Mouse (Mus musculus): ENCODE data around the gene Ube2n.

Gene Ube2n

DNA sequence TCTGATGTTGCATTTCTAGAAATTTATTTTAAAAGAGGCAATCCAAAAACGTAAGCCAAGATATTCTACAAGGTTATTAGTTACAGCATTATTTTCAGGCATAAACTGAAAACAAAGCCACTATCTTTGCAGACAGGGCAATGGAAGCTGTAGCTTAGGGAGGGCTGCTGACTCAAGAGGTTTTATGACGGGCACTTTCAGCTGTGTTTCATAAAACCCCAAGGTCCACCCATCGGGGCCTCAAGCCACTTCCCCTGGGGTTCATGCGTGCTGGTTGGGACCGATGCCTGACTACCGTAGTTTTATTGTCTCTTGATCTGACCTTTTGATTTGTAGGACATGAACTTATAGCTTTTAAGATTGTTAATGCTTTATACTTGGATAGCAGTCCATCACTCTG lies 75.3 kb downstream of the Ube2n start:
- no peak for DNase-seq (ENCODE audit: low read depth in 1 of 2, low spot score in 2 of 2)

DNA sequence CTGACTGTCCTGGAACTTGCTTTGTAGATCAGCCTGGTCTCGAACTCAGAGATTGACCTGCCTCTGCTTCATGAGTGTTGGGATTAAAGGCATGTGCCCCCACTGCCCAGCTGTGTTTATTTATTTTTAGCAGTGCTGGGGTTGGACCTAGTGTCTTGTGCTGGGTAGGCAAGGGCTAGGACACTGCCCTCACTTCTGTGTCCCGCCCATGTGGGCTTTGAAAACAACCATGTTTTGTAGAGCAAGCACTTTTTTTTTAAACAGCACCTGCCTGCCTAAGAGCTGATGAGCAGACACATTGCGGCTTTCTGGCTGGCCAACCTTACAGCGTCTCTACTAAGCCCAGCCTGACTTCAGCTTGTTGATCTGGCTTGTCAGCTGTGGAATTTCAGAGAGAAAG lies 76.3 kb downstream of the Ube2n start:
- DNase-seq (ENCODE audit: low read depth in 1 of 2, low spot score in 2 of 2), result no peak

DNA sequence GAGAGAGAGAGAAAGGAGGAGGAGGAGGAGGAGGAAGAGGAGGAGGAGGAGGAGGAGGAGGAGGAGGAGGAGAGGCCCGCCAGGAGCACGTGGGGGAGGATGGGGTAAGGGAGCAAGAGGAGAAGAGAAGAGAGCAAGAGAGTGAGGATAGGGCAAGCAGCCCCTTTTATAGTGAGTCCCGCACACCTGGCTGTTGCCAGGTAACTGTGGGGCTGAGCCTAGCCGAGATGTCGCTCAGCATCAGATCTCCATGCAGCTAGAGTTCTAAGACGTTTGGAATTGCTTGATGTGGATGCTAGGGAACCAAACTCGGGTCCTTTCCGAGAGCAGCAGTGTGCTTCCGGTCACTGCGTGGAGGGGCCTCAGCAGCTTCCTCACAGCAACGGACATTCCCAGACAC lies 79.5 kb downstream of the Ube2n start:
- no peak for DNase-seq (ENCODE audit: low read depth in 1 of 2, low spot score in 2 of 2)

Measured in monocyte, adult 2 months (primary cell).